Comparison of ENCODE assay signal across 13 mouse cellular contexts in genomic region chr10:3509663-3510277, GRCm38 (mm10). TPM values are rescaled to one million over a fixed set of nuclear protein-coding genes. Genes with fewer than 3 reads are reported as not detected.
DNase-seq lines count a peak whose midpoint lies in the region; ATAC-seq and TF ChIP-seq lines count a peak whose summit lies in the region.
"Had no signal": no experiment of that assay in that cellular context is flagged by ENCODE, and none has a peak within 500 bp of the region (broad histone marks: within the 10 kb centered on the region; RNA-seq: fewer than 3 reads in every experiment).

No protein-coding gene starts in this region.

- H3K27me3 ChIP-seq in heart, embryonic 14.5 days (ENCODE audit: control insufficient read depth, insufficient read depth, low read length) = no peaks in the 10 kb centered on the region
- no peaks in the 10 kb centered on the region for H3K27me3 ChIP-seq in neural tube, embryonic 14.5 days (ENCODE audit: control insufficient read depth, insufficient read depth, low read length)
- no peaks in the 10 kb centered on the region for H3K27me3 ChIP-seq in hindbrain, embryonic 15.5 days
- no peaks in the 10 kb centered on the region for H3K27me3 ChIP-seq in midbrain, postnatal 0 days (ENCODE audit: insufficient read depth, low read length)
- H3K27me3 ChIP-seq: kidney, embryonic 15.5 days had no signal

- no peak overlapping the region for H3K4me2 ChIP-seq in heart, embryonic 14.5 days (ENCODE audit: low read length)
- no peak overlapping the region for H3K4me2 ChIP-seq in neural tube, embryonic 14.5 days (ENCODE audit: low read depth, low read length)
- no peak overlapping the region for H3K4me2 ChIP-seq in hindbrain, embryonic 15.5 days
- H3K4me2 ChIP-seq in midbrain, postnatal 0 days (ENCODE audit: low read depth, low read length, poor library complexity, severe bottlenecking) = no peak overlapping the region
- H3K4me2 ChIP-seq: kidney, embryonic 15.5 days had no signal

- WGBS in heart, embryonic 14.5 days = 46% methylated on average over 7 of the region's 7 CpGs
- 61% methylated on average over 7 of the region's 7 CpGs for WGBS in neural tube, embryonic 14.5 days
- 44% methylated on average over 7 of the region's 7 CpGs for WGBS in hindbrain, embryonic 15.5 days
- WGBS in midbrain, postnatal 0 days = 30% methylated on average over 7 of the region's 7 CpGs

- no peak for ATAC-seq in heart, embryonic 14.5 days (ENCODE audit: insufficient number of reproducible peaks, insufficient read depth, low FRiP score, low read depth)
- ATAC-seq in neural tube, embryonic 14.5 days (ENCODE audit: low read depth) = 0 out of 2 replicates have a peak, but pooled peaks have one; percentile 19
- peak; percentile 44 for ATAC-seq in hindbrain, embryonic 15.5 days (ENCODE audit: low FRiP score, low read depth)
- peak; percentile 74; the same call in 1 of the 2 replicates for ATAC-seq in midbrain, postnatal 0 days (ENCODE audit: low FRiP score)

- no peaks in the 10 kb centered on the region for H3K9me3 ChIP-seq in heart, embryonic 14.5 days (ENCODE audit: control insufficient read depth, low read length)
- no peaks in the 10 kb centered on the region for H3K9me3 ChIP-seq in neural tube, embryonic 14.5 days (ENCODE audit: control insufficient read depth, low read length)
- no peaks in the 10 kb centered on the region for H3K9me3 ChIP-seq in hindbrain, embryonic 15.5 days
- H3K9me3 ChIP-seq in midbrain, postnatal 0 days (ENCODE audit: low read length) = no peaks in the 10 kb centered on the region
- H3K9me3 ChIP-seq: kidney, embryonic 15.5 days had no signal

- H3K9ac ChIP-seq in heart, embryonic 14.5 days (ENCODE audit: low read length) = peak overlapping the region; percentile 42; the same call in 1 of the 2 replicates
- no peak overlapping the region for H3K9ac ChIP-seq in neural tube, embryonic 14.5 days (replicated peaks; ENCODE audit: low read depth, low read length)
- H3K9ac ChIP-seq in hindbrain, embryonic 15.5 days = no peak overlapping the region
- no peak overlapping the region for H3K9ac ChIP-seq in midbrain, postnatal 0 days (replicated peaks; ENCODE audit: low read length, poor library complexity, severe bottlenecking)
- H3K9ac ChIP-seq: kidney, embryonic 15.5 days had no signal

- H3K36me3 ChIP-seq in heart, embryonic 14.5 days (ENCODE audit: control insufficient read depth, insufficient read depth, low read length) = no peaks in the 10 kb centered on the region
- H3K36me3 ChIP-seq in neural tube, embryonic 14.5 days (ENCODE audit: control insufficient read depth, insufficient read depth, low read length) = no peaks in the 10 kb centered on the region
- H3K36me3 ChIP-seq in hindbrain, embryonic 15.5 days = no peaks in the 10 kb centered on the region
- H3K36me3 ChIP-seq in midbrain, postnatal 0 days (ENCODE audit: insufficient read depth, low read length) = no peaks in the 10 kb centered on the region
- H3K36me3 ChIP-seq: kidney, embryonic 15.5 days had no signal

- H3K4me3 ChIP-seq in heart, embryonic 14.5 days (ENCODE audit: control insufficient read depth in 1 of 2, insufficient read depth in 1 of 2, low read depth in 1 of 2, low read length in 2 of 2) = no peak overlapping the region
- H3K4me3 ChIP-seq in neural tube, embryonic 14.5 days (ENCODE audit: low read depth, low read length) = no peak overlapping the region
- H3K4me3 ChIP-seq in hindbrain, embryonic 15.5 days = no peak overlapping the region
- no peak overlapping the region for H3K4me3 ChIP-seq in midbrain, postnatal 0 days (ENCODE audit: low read depth, low read length)
- H3K4me3 ChIP-seq: kidney, embryonic 15.5 days had no signal

- no peak for DNase-seq in heart, adult 18-20 months
- DNase-seq in neural tube, embryonic 10.5 days (ENCODE audit: extremely low spot score, low spot score) = no peak
- DNase-seq in midbrain, postnatal 0 days (ENCODE audit: low spot score) = peak; percentile 73
- no peak for DNase-seq in adrenal gland, adult 18-20 months (ENCODE audit: low spot score in 2 of 2)
- DNase-seq: cerebellum, adult 18-20 months; liver; lung, postnatal 10 days; right cerebral cortex, postnatal 14 days had no signal

- peak overlapping the region; percentile 1 to 69; a peak in 3 of 4 replicates for H3K27ac ChIP-seq in heart, embryonic 14.5 days (replicated peaks in 1 of 2; ENCODE audit: control insufficient read depth in 1 of 2, insufficient read depth in 1 of 2, low read depth in 2 of 2, low read length in 2 of 2)
- H3K27ac ChIP-seq in neural tube, embryonic 14.5 days (ENCODE audit: low read depth, low read length) = no peak overlapping the region
- 0 out of 2 replicates have a peak overlapping the region, but pooled peaks have one; percentile 10 for H3K27ac ChIP-seq in hindbrain, embryonic 15.5 days (replicated peaks)
- 0 out of 2 replicates have a peak overlapping the region, but pooled peaks have one; percentile 52 for H3K27ac ChIP-seq in midbrain, postnatal 0 days (ENCODE audit: low read depth, low read length)
- H3K27ac ChIP-seq: kidney, embryonic 15.5 days had no signal

- peaks cover 19 to 35% of the 10 kb centered on the region in 2 experiments for H3K4me1 ChIP-seq in heart, embryonic 14.5 days (ENCODE audit: control insufficient read depth in 2 of 2, insufficient read depth in 2 of 2, low read length in 2 of 2)
- H3K4me1 ChIP-seq in neural tube, embryonic 14.5 days (ENCODE audit: control insufficient read depth, insufficient read depth, low read length) = peaks cover 4% of the 10 kb centered on the region; the same call in 1 of the 2 replicates
- peaks cover 21% of the 10 kb centered on the region for H3K4me1 ChIP-seq in hindbrain, embryonic 15.5 days (replicated peaks)
- H3K4me1 ChIP-seq in midbrain, postnatal 0 days (ENCODE audit: insufficient read depth, low read length) = peaks cover 6% of the 10 kb centered on the region; the same call in 1 of the 2 replicates

- TF ChIP-seq CTCF in midbrain, postnatal 0 days (IDR thresholded peaks at IDR 0.05) = no peak

RNA-seq across cellular contexts. Expression of gene Iyd, which starts 30.3 kb away (rescaled TPM):
- polyA plus RNA-seq in heart, embryonic 14.5 days (2014; fragmentation: Nextera tagmentation; extraction: Ambion mirVana) = 0.58 and 0.62 TPM in 2 replicates
- not detected for total RNA-seq in heart, adult 18-20 months (2021)
- 0.21 and 0.50 TPM in 2 replicates for polyA plus RNA-seq in neural tube, embryonic 14.5 days (2014; fragmentation: Nextera tagmentation; extraction: Ambion mirVana)
- polyA plus RNA-seq in hindbrain, embryonic 15.5 days (2015; fragmentation: Nextera tagmentation; extraction: Ambion mirVana) = 0.31 and 0.43 TPM in 2 replicates
- 0.16 and 0.85 TPM in 2 replicates for total RNA-seq in midbrain, postnatal 0 days (2014; rRNA removed)
- 0.74 and 0.79 TPM in 2 replicates for polyA plus RNA-seq in midbrain, postnatal 0 days (2015; fragmentation: Nextera tagmentation; extraction: Ambion mirVana)
- total RNA-seq in adrenal gland, adult 18-20 months (2021) = under 1 TPM in 1 of 2 experiments, not detected in 1; 0.43 TPM
- polyA plus RNA-seq: CD4-positive, CD25-positive, alpha-beta regulatory T cell, adult 4 months had no signal
